Mouse (Mus musculus) spleen, postnatal 36 days (tissue): ENCODE data around the gene Tex44.
A peak's percentile ranks its signal among the peaks of the same experiment; 100 is the strongest.

Experiments used
- DNase-seq, 2 experiments: peaks; one replicate each; pipeline ENCODE4 v3.0.0; 2022; ENCODE audit warnings: low spot score in 2 of 2, mixed read lengths in 1 of 2

Tex44 gene

DNA sequence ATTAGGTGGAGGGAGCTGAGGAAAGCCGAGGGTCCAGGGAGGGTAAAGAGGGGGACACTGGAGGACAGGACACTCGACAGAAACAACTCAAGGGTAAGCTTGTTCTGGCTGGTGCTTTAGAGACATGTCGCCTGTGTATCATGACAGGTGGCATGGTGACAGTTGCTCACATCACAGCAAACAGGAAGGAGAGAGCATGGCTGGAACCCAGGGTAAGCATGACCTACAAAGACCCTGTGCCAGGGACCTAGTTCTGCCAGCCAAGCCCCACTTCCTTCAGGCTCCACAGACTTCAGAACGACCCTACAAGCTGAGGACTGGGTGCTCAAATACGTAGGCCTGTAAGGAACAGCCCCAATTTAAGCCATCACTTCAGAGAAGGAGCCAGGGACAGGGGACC is 2.2 kb upstream of the Tex44 start:
- no peak for DNase-seq

- no peak for DNase-seq
Measured at GRCm38 (mm10) chr1:86424336-86424735, 1.8 kb upstream of the Tex44 start.

- DNase-seq = no peak
Measured at GRCm38 (mm10) chr1:86424835-86425547, 1.1 kb upstream of the Tex44 start.

GRCm38 (mm10) chr1:86430056-86430455 is 3.9 kb downstream of the Tex44 start:
- DNase-seq = peak; percentile 67 to 77

GRCm38 (mm10) chr1:86432778-86433177 is 6.6 kb downstream of the Tex44 start:
- DNase-seq = no peak

GRCm38 (mm10) chr1:86433359-86433758 is 7.2 kb downstream of the Tex44 start:
- no peak for DNase-seq

GRCm38 (mm10) chr1:86434001-86434400 is 7.9 kb downstream of the Tex44 start:
- peak in 1 of 2 experiments; percentile 57 for DNase-seq

- DNase-seq = peak; percentile 98 to 99
Measured at GRCm38 (mm10) chr1:86434439-86435201, 8.5 kb downstream of the Tex44 start.

DNA sequence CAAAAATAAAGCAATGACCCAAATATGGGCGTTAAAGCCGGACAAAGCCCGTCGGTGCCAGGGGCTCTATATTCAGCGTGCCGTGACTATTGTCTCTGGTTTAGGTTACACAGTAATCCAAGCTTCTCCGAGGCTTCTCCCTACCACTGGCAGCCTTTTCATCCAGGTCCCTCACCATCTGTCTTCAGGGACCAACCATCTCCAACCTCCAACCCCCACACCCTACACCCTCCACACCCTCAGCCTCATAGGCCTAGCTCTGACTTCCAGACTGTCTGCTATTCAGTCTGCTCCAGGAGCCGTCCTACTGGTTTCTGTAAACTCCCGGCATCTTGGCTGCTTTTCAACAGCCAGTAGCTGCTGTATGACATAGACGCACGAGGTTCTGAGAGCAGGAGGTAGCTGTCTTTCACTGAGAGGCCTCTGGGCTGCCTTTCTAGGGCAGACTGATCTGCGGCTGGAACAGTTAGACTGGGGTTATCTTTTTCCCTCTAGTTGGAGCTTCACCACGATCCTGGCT is 9.2 kb downstream of the Tex44 start:
- DNase-seq = no peak

DNA sequence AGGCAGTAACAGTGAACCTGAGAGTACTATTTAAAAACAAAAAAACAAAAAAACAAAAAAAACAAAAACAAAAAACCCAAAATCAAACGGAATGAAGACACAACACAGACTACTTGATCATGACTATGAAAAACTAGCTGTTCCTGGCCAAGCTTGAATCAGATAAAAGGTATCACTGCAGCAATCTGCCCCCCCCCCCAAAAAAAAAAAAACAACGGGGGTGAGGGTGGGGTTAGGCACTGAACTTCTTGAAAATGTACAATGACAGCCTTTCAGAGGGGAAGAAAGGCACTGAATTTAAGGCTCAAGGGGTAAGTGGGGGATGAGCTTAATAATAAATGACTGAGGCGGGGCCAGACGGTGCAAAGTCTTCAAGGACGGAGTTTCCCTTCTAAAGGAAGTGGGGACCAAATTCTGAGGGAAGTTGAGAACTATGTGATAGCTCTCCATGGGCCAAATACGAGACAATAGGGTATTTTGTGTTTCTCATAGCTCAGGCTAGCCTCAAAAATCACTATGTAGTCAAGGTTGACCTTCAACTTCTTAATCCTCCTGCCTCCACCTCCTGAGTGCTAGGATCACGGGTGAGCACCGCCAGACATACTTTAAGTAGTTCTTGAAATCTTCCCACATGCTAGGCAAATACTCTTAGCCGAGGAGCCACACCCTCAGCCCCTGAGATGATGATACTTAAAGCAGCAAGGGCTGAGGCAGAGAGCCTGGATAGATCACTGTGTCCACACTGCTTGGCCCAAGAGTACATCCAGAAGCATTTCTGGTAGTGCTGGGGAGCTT is 11.3 kb downstream of the Tex44 start:
- no peak for DNase-seq

- no peak for DNase-seq
Measured at GRCm38 (mm10) chr1:86438014-86438319, 11.8 kb downstream of the Tex44 start.

DNA sequence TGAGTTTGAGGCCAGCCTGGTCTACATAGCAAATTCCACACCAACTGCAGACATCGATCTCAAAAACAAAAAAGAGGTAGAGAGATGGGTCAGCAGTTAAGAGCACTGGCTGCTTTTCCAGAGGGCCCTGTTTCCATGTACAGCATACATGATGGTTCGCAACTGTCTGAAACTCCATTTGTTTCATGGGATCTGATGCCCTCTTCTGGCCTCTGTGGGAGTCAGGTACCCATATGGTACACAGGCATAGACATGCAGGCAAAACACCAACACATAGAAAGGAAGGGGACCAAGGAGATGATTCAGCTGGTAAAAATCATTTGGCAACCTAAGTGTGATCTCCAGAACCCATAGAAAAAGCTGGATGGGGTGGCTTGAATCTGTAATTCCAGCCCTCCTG is 12.4 kb downstream of the Tex44 start:
- peak in 1 of 2 experiments; percentile 25 for DNase-seq

DNA sequence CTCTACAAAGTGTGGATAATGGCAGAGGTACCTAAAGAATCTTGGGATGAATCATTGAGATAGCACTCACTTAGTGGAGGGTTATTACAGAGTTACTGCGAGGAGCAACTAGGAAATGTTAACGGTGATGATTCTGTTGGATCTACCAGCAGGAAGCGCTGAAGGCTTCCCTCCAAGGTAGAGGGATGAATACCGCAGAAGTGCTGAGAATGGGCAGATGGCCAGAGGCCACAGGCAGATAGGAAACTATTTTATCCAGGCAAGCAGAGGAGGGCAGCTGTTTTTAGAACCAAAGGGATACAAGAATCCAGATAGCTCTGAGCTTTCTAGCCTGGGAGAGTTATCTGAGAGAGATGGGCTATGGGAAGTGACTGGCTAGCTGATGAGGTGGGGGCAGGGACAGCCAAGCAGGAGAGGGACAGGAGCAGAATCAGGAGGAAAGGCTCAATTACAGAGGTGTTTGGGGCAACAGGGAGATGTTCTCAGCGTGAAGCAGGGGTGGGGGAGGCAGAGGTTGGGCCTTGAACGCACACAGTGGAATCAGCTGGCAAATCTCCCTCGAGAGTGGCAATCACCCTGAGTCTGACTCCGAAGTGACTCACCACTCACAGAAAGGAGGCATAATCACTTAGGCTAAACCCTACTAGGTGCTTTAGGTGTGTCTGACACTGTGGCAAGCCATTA is 13.5 kb downstream of the Tex44 start:
- no peak for DNase-seq

- DNase-seq = peak; percentile 87 to 90
Measured at GRCm38 (mm10) chr1:86440171-86440886, 14.2 kb downstream of the Tex44 start.

- peak; percentile 80 to 87 for DNase-seq
Measured at GRCm38 (mm10) chr1:86440887-86441723, 15.0 kb downstream of the Tex44 start.

GRCm38 (mm10) chr1:86441724-86441979 is 15.5 kb downstream of the Tex44 start:
- no peak for DNase-seq

DNA sequence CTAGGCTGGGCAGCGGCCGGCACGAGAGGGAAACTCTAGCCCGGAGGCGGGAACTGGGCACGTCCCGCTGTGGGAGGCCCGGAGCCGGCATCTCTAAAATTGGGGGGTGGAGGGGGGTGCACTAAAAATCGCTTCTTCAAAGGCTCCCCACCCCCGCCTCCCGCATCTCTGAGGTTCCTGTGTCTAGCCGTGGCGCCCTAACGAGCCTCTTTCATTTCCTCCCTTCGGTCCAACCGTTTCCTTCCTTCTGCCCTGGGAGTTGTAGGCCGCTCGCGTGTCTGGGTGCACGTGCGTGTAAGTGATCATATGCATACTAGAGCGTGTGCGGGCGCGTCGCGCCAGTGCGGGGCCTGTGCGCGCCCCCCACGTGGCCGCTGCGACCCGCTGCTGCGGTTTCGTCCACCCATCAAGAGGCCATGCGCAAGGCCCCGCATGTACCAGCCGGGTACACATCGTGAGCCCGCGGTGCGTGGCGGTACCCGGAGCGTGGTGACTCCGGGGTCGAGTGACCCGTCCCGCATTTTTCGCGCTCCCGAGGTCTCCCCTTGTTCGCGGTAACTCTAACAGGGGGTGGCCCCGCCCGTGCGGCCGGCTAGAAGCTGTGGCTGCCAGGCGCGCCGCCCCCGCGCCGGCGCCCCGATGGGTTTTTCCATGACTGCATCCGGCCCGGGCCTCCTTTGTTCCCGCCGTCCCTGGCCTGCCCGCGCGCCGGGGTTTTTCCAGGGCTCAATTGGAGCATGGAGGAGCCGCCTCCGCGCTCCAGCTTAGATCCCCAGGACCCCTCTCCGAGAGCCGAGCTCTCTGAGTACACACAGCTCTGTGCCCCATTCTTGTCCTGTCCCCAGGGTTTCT is 16.1 kb downstream of the Tex44 start:
- DNase-seq = peak; percentile 83 to 86

- peak; percentile 60 to 67 for DNase-seq
Measured at GRCm38 (mm10) chr1:86442832-86443231, 16.7 kb downstream of the Tex44 start.

DNA sequence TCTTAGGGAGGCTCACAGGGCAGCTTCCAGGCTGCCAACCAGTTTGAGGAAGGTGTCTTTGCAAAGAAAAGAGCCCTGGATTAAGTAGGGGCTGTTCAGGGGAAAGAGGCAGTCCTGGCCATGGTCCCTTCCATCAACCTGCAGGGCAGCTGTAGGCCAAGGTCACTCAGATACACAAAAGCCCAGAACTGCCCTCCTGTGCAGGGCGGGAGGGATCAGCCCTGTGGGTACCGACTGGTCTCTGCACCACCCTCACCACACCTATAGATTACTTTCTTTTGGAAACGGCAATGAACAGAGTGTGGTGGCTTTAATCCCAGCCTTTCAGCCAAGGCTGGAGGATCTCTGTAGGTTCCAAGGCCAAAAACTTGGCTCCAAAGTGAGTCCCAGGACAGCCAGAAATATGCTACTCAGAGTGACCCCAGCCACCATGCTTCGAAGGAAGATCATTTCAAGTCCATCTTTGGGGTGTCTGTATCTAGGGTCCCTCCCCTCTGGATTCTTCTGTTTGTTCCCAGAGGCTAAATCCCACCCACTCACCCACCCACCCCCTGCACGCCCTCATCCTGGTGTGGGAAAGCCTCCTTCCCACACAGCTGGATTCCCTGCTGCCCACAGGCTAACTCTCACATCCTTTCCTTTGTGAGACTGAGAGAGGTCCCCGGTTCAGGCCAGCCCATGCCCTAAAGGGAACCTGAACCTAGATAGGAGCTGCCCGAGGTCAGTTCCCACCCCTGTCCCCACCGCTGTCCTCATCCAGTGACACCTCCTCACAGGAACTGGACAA is 17.4 kb downstream of the Tex44 start:
- DNase-seq = no peak
